Mouse (Mus musculus) right cerebral cortex, postnatal 10 days (tissue): ENCODE data around the gene S1pr1.

Experiments
- DNase-seq, 2 experiments: peaks; one replicate each; pipeline ENCODE4 v3.0.0; 2021; ENCODE audit warnings: low spot score in 2 of 2

S1pr1 gene

GRCm38 (mm10) chr3:115714671-115715651 is at the start of gene S1pr1:
TSS of gene S1pr1 (minus strand) at chr3:115715072.
- DNase-seq = peak; percentile 81 to 83

- DNase-seq = peak in 1 of 2 experiments; percentile 23
Measured at GRCm38 (mm10) chr3:115763292-115763691, 48.4 kb upstream of the S1pr1 start.

GRCm38 (mm10) chr3:115762841-115763240 is 48.0 kb upstream of the S1pr1 start:
- no peak for DNase-seq

- no peak for DNase-seq
Measured at GRCm38 (mm10) chr3:115759659-115760058, 44.8 kb upstream of the S1pr1 start.

- no peak for DNase-seq
Measured at GRCm38 (mm10) chr3:115758455-115758912, 43.6 kb upstream of the S1pr1 start.

DNA sequence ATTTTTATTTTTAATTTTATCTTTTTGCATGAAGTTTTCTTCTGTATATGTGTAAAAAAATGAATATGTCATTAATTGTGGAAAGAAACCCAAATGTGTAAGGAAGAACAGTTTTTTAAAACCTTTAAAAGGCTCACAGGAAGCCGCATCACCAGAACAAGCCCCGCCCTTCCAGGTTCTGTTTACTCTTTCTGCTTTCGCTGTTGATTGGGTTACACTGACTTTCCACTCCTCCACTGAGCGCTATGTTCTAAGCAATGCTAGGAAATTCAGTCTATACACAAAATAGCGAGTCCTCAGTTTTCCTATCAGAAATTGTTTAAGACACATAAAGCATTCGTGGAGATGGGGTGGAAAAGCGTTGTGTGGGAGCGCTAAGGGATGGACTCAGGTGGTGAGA is 39.6 kb upstream of the S1pr1 start:
- no peak for DNase-seq

- DNase-seq = no peak
Measured at GRCm38 (mm10) chr3:115750369-115750768, 35.5 kb upstream of the S1pr1 start.

DNA sequence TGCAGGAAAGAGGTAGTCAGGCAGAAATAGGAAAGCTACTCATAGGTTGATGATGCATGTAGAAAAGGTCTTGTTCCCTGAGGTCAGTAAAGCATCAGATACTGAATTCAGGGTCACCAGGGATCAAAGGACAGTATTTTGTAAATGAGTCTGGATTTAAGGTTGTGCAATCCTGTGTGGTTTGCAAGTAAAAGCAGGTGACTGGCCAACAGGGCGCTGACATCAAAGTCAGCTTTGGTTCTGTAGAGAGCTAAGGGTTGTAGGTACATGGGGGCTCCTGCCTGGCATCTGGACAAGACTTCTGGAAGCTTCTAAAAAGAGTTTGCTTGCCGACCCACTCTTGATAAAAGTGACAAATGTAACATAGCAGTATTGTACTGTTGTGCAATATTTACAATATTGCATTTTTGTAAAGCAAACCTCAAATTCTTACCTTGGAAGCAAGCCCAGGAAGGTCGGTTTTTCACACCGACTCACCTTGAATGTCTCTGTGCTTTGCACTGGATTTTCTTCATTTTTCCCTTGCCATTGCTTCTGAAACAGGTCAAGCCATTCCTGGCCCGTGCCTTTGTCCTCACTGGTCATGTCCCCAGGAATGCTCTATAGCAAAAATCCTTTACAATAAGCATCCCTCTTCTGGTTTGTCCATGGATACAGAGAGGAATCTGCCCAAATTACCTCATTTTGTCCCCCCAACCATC is 33.6 kb upstream of the S1pr1 start:
- no peak for DNase-seq

DNA sequence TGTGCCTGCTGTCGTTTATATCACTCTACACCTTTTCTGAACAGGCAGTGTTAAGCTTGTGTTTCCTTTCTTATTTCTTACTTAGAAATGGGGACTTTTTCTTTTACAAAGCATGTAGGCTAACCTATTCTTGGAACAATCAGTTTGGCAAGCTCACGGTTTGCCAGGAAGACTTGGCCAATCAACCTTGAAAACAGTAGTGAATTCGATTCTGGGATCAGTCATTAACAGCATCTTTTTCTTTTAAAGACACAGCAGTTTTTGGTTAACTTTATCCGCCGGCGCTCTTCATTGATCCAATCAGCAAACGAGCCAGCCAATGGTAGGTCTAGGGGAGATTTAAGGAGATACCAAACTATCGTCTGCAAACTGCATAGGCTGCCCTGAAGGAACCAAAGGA is 31.6 kb upstream of the S1pr1 start:
- no peak for DNase-seq

- DNase-seq = no peak
Measured at GRCm38 (mm10) chr3:115745088-115745487, 30.2 kb upstream of the S1pr1 start.

- DNase-seq = no peak
Measured at GRCm38 (mm10) chr3:115738524-115738923, 23.7 kb upstream of the S1pr1 start.

- DNase-seq = peak; percentile 65 to 72
Measured at GRCm38 (mm10) chr3:115737785-115738318, 23.0 kb upstream of the S1pr1 start.

DNA sequence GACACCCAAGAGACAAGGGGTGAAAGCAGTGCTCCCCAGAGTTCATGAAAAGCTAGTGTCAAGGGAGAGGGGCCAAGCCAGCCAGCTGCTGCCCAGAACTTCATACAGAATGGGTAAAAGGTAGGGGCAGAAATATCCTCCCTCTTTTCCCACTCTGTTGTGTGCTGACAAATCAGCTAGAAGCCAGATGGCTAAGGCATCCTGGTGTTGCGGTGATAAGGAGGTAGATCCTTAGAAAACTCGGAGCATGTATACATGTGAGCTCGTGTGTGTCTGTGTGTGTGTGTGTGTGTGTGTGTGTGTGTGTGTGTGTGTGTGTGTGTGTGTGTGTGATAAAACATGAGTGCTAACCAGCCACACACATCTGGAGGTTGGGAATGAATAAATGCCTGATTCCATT is 20.7 kb upstream of the S1pr1 start:
- DNase-seq = no peak

- DNase-seq = no peak
Measured at GRCm38 (mm10) chr3:115734841-115735240, 20.0 kb upstream of the S1pr1 start.

DNA sequence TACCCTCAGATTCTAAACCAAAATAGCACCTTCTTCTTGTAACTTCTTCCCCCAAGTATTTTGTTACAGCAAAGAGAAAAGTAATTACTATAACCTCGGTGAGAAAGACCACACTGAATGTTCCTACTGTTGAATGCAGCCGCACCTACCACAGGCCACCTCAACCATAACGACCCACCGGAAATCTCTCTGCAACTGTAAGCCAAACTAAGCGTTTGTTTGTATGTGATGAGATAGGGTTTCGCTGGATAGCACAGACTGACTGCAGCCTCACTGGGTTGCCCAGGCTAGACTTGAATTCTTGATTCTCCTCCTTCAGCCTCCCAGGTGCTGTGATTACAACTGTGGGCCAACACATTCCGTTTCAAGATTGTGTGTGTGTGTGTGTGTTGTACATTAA is 15.5 kb upstream of the S1pr1 start:
- no peak for DNase-seq

GRCm38 (mm10) chr3:115729187-115729586 is 14.3 kb upstream of the S1pr1 start:
- no peak for DNase-seq

GRCm38 (mm10) chr3:115728211-115728610 is 13.3 kb upstream of the S1pr1 start:
- DNase-seq = no peak

DNA sequence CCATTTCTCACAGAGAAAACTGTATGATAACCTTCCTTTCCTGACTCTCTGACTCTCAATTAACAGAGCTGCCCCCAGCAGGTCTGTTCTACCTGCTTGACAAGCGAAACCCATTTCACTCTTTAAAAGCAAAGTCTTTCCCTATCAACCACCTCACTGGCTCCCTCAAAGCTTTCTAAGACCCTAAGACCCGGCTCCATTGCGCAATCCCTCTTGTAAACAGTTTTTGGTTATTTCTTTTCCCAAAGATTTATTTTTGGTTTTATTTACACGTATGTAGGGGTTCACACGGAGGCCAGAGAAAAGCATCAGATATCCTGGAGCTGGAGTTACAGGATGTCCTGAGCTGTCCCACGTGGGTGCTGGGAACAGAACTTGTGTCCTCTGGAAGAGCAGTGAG is 4.0 kb upstream of the S1pr1 start:
- no peak for DNase-seq

DNA sequence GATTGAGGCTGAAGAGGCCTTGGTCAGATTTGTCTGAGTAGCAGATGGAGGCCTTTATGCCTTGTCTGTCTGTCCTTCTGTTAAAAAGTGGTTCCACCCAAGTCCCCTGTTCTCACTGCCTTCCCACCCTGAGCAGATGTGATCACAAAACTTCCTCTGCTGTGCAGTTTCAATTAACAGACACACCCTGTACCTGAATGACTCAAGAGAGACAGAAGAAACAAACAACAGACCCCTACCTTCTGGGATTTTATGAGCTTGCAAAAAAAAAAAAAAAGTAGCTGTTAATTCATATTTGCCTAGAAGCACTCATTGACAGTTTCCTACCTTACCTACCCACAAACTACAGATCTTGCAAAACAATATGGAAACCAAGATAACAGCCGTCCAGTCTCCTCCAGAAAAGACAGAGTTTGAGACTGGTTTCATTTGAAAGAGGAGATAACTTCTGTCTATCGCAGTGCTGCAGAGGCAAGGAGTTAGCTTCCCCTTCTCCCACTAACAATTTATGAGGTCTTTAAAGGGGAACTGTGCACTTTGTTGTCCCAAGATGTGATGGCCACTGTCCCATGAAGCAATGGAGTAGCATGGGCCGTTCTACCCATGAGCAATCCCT is 1.1 kb upstream of the S1pr1 start:
- no peak for DNase-seq

DNA sequence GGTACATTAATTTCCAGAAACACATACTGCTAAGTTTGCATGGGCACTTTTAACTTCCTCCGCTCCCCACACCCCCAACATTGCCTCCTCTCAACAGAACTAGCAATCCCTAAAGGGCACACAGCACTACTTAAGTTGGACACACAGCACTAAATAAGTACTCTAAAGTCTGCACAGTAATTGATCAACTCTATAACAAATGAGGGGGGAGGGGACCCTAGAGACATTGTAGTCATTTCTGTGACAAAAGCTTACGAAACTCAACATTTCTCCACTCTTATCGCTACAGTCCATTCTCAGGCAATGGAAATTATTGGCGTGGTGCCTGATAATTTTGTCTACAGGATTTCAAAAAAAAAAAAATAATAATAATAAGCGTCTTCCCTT is 830 bp downstream of the S1pr1 start:
- DNase-seq = no peak

- DNase-seq = no peak
Measured at GRCm38 (mm10) chr3:115713417-115714048, 1.3 kb downstream of the S1pr1 start.

- peak; percentile 79 for DNase-seq
Measured at GRCm38 (mm10) chr3:115712808-115713200, 2.1 kb downstream of the S1pr1 start.
